Mouse (Mus musculus): ENCODE measurements around the gene Slit3. TPM values are rescaled to one million over a fixed set of nuclear protein-coding genes. Genes with fewer than 3 reads are reported as not detected.

The Slit3 gene
- total and polyA plus RNA-seq, 2 experiments from 2014 or later, result 6.7 to 23.7 TPM

GRCm38 (mm10) chr11:35566686-35567085 is 445.7 kb downstream of the Slit3 start:
- Histone ChIP-seq H3K9ac (replicated peaks; ENCODE audit: low read depth, low read length) (no peak overlapping the region), H3K4me1 (ENCODE audit: control insufficient read depth, insufficient read depth) (peaks cover 5% of the 10 kb centered on the region; the same call in 1 of the 2 replicates), H3K4me2 (ENCODE audit: low read depth, low read length) (no peak overlapping the region), H3K4me3 (ENCODE audit: low read depth, low read length) (no peak overlapping the region), H3K27ac (ENCODE audit: low read depth) (no peak overlapping the region), H3K36me3 (replicated peaks; ENCODE audit: control insufficient read depth, insufficient read depth, low read length) (no peaks in the 10 kb centered on the region), H3K9me3 (replicated peaks; ENCODE audit: control insufficient read depth, low read length) (no peaks in the 10 kb centered on the region), H3K27me3 (ENCODE audit: control insufficient read depth, insufficient read depth, low read length) (no peaks in the 10 kb centered on the region)
- ATAC-seq (ENCODE audit: insufficient read depth, low read depth) (no peak), DNase-seq (ENCODE audit: low spot score) (no peak)
- WGBS, result 74% methylated on average over 3 of the region's 3 CpGs
- TF ChIP-seq EP300 (IDR thresholded peaks at IDR 0.05; ENCODE audit: low read depth) (no peak), CTCF (IDR thresholded peaks at IDR 0.05; ENCODE audit: low read depth) (no peak)

- H3K27ac ChIP-seq (ENCODE audit: low read depth), result no peak overlapping the region
- no peaks in the 10 kb centered on the region for H3K9me3 ChIP-seq (replicated peaks; ENCODE audit: control insufficient read depth, low read length)
- WGBS, result 53% methylated on average over 6 of the region's 6 CpGs
- TF ChIP-seq EP300 (IDR thresholded peaks at IDR 0.05; ENCODE audit: low read depth), result no peak
- no peak for TF ChIP-seq CTCF (IDR thresholded peaks at IDR 0.05; ENCODE audit: low read depth)
- no peak overlapping the region for H3K4me2 ChIP-seq (ENCODE audit: low read depth, low read length)
- ATAC-seq (ENCODE audit: insufficient read depth, low read depth), result no peak; the same call in 1 of the 2 replicates
- H3K4me3 ChIP-seq (ENCODE audit: low read depth, low read length), result no peak overlapping the region
- H3K36me3 ChIP-seq (replicated peaks; ENCODE audit: control insufficient read depth, insufficient read depth, low read length), result no peaks in the 10 kb centered on the region
- no peaks in the 10 kb centered on the region for H3K27me3 ChIP-seq (ENCODE audit: control insufficient read depth, insufficient read depth, low read length)
- peaks cover 5% of the 10 kb centered on the region; the same call in 1 of the 2 replicates for H3K4me1 ChIP-seq (ENCODE audit: control insufficient read depth, insufficient read depth)
- no peak overlapping the region for H3K9ac ChIP-seq (replicated peaks; ENCODE audit: low read depth, low read length)
- no peak for DNase-seq (ENCODE audit: low spot score)
Measured at GRCm38 (mm10) chr11:35569126-35569916, 448.3 kb downstream of the Slit3 start.

GRCm38 (mm10) chr11:35569957-35570356 is 448.9 kb downstream of the Slit3 start:
- H3K9me3 ChIP-seq (replicated peaks; ENCODE audit: control insufficient read depth, low read length), result no peaks in the 10 kb centered on the region
- 34% methylated on average over 11 of the region's 11 CpGs for WGBS
- H3K4me1 ChIP-seq (ENCODE audit: control insufficient read depth, insufficient read depth), result peaks cover 1% of the 10 kb centered on the region; the same call in 1 of the 2 replicates
- ATAC-seq (ENCODE audit: insufficient read depth, low read depth) (no peak; the same call in 1 of the 2 replicates), DNase-seq (ENCODE audit: low spot score) (no peak)
- no peak overlapping the region for H3K4me2 ChIP-seq (ENCODE audit: low read depth, low read length)
- no peaks in the 10 kb centered on the region for H3K36me3 ChIP-seq (replicated peaks; ENCODE audit: control insufficient read depth, insufficient read depth, low read length)
- no peaks in the 10 kb centered on the region for H3K27me3 ChIP-seq (ENCODE audit: control insufficient read depth, insufficient read depth, low read length)
- H3K9ac ChIP-seq (replicated peaks; ENCODE audit: low read depth, low read length), result no peak overlapping the region
- no peak overlapping the region for H3K27ac ChIP-seq (ENCODE audit: low read depth)
- TF ChIP-seq CTCF (IDR thresholded peaks at IDR 0.05; ENCODE audit: low read depth) (no peak), EP300 (IDR thresholded peaks at IDR 0.05; ENCODE audit: low read depth) (no peak)
- H3K4me3 ChIP-seq (ENCODE audit: low read depth, low read length), result no peak overlapping the region

GRCm38 (mm10) chr11:35571910-35572309 is 450.9 kb downstream of the Slit3 start:
- H3K27ac ChIP-seq (ENCODE audit: low read depth), result no peak overlapping the region
- WGBS, result 79% methylated on average over 3 of the region's 3 CpGs
- TF ChIP-seq EP300 (IDR thresholded peaks at IDR 0.05; ENCODE audit: low read depth) (no peak), CTCF (IDR thresholded peaks at IDR 0.05; ENCODE audit: low read depth) (no peak)
- H3K36me3 ChIP-seq (replicated peaks; ENCODE audit: control insufficient read depth, insufficient read depth, low read length), result no peaks in the 10 kb centered on the region
- no peaks in the 10 kb centered on the region for H3K4me1 ChIP-seq (ENCODE audit: control insufficient read depth, insufficient read depth)
- H3K4me3 ChIP-seq (ENCODE audit: low read depth, low read length), result no peak overlapping the region
- no peaks in the 10 kb centered on the region for H3K9me3 ChIP-seq (replicated peaks; ENCODE audit: control insufficient read depth, low read length)
- no peaks in the 10 kb centered on the region for H3K27me3 ChIP-seq (ENCODE audit: control insufficient read depth, insufficient read depth, low read length)
- no peak overlapping the region for H3K4me2 ChIP-seq (ENCODE audit: low read depth, low read length)
- ATAC-seq (ENCODE audit: insufficient read depth, low read depth) (no peak), DNase-seq (ENCODE audit: low spot score) (no peak)
- no peak overlapping the region for H3K9ac ChIP-seq (replicated peaks; ENCODE audit: low read depth, low read length)

GRCm38 (mm10) chr11:35578796-35579195 is 457.8 kb downstream of the Slit3 start:
- H3K4me1 ChIP-seq (ENCODE audit: control insufficient read depth, insufficient read depth), result no peaks in the 10 kb centered on the region
- no peak overlapping the region for H3K4me3 ChIP-seq (ENCODE audit: low read depth, low read length)
- WGBS, result 92% methylated on average over 10 of the region's 10 CpGs
- no peak for TF ChIP-seq CTCF (IDR thresholded peaks at IDR 0.05; ENCODE audit: low read depth)
- TF ChIP-seq EP300 (IDR thresholded peaks at IDR 0.05; ENCODE audit: low read depth), result no peak
- no peak overlapping the region for H3K4me2 ChIP-seq (ENCODE audit: low read depth, low read length)
- no peaks in the 10 kb centered on the region for H3K9me3 ChIP-seq (replicated peaks; ENCODE audit: control insufficient read depth, low read length)
- H3K36me3 ChIP-seq (replicated peaks; ENCODE audit: control insufficient read depth, insufficient read depth, low read length), result no peaks in the 10 kb centered on the region
- H3K9ac ChIP-seq (replicated peaks; ENCODE audit: low read depth, low read length), result no peak overlapping the region
- DNase-seq (ENCODE audit: low spot score), result no peak
- ATAC-seq (ENCODE audit: insufficient read depth, low read depth), result no peak
- no peaks in the 10 kb centered on the region for H3K27me3 ChIP-seq (ENCODE audit: control insufficient read depth, insufficient read depth, low read length)
- no peak overlapping the region for H3K27ac ChIP-seq (ENCODE audit: low read depth)
